Mouse (Mus musculus) lung, adult 2 months (tissue): ENCODE measurements around the gene Ms4a3.

Source experiments
- CTCF ChIP-seq: fragments of 200-500 bp; IDR thresholded peaks from 2 replicates; pipeline ENCODE4 v1.5.1; 2011; ENCODE audit warnings: mild to moderate bottlenecking, low read length, control low read depth; ENCODE audit not compliant: insufficient read depth
- POLR2A ChIP-seq: fragments of 200-500 bp; IDR thresholded peaks from 2 replicates; pipeline ENCODE4 v1.6.1; 2011; ENCODE audit warnings: low read depth, mild to moderate bottlenecking, control low read depth, low read length, borderline replicate concordance; ENCODE audit errors: extremely low read depth

GRCm38 (mm10) chr19:11646166-11646565 lies 5.5 kb upstream of the Ms4a3 start:
- TF ChIP-seq CTCF: no peak
- TF ChIP-seq POLR2A: no peak
